Mouse (Mus musculus): ENCODE data around the gene Alb. TPM values are rescaled to one million over a fixed set of nuclear protein-coding genes. Genes with fewer than 3 reads are reported as not detected.

The Alb gene
- total and polyA plus RNA-seq, 3 experiments = not detected

- Histone ChIP-seq H3K27me3 (ENCODE audit: control insufficient read depth in 1 of 2, insufficient read depth in 2 of 2, low read length in 2 of 2) (no peaks in the 10 kb centered on the region), H3K4me3 (ENCODE audit: control insufficient read depth in 1 of 2, insufficient read depth in 1 of 2, low read depth in 2 of 2, low read length in 2 of 2) (no peak overlapping the region), H3K36me3 (ENCODE audit: control insufficient read depth in 1 of 2, insufficient read depth in 2 of 2, low read length in 2 of 2) (no peaks in the 10 kb centered on the region), H3K4me1 (ENCODE audit: control insufficient read depth in 1 of 2, insufficient read depth in 2 of 2, low read length in 2 of 2) (no peaks in the 10 kb centered on the region), H3K9ac (ENCODE audit: control insufficient read depth, low read depth, low read length, poor library complexity, severe bottlenecking) (no peak overlapping the region), H3K9me3 (replicated peaks; ENCODE audit: insufficient read depth, low read length) (no peaks in the 10 kb centered on the region), H3K27ac (ENCODE audit: control insufficient read depth, low read depth, low read length) (no peak overlapping the region), H3K79me2 (ENCODE audit: control insufficient read depth, insufficient read depth, low read length, poor library complexity) (no peaks in the 10 kb centered on the region)
- no peak for TF ChIP-seq ETS1 (IDR thresholded peaks at IDR 0.05; ENCODE audit: low read depth, low read length)
- TF ChIP-seq CHD1 (IDR thresholded peaks at IDR 0.05; ENCODE audit: low read depth, low read length) = no peak
- TF ChIP-seq MEF2A (IDR thresholded peaks at IDR 0.05; ENCODE audit: extremely low read depth, insufficient replicate concordance, low read depth, low read length, poor library complexity, severe bottlenecking) = no peak
- no peak for TF ChIP-seq TCF12 (IDR thresholded peaks at IDR 0.05; ENCODE audit: low read depth, low read length)
- no peak for DNase-seq (ENCODE audit: low read depth, low spot score)
These were observed 13.2 kb downstream of the Alb start for GRCm38 (mm10) chr5:90473902-90474301.

GRCm38 (mm10) chr5:90474369-90474768, 13.7 kb downstream of the Alb start:
- Histone ChIP-seq H3K27me3 (ENCODE audit: control insufficient read depth in 1 of 2, insufficient read depth in 2 of 2, low read length in 2 of 2) (no peaks in the 10 kb centered on the region), H3K9ac (ENCODE audit: control insufficient read depth, low read depth, low read length, poor library complexity, severe bottlenecking) (no peak overlapping the region), H3K36me3 (ENCODE audit: control insufficient read depth in 1 of 2, insufficient read depth in 2 of 2, low read length in 2 of 2) (no peaks in the 10 kb centered on the region), H3K9me3 (replicated peaks; ENCODE audit: insufficient read depth, low read length) (no peaks in the 10 kb centered on the region), H3K79me2 (ENCODE audit: control insufficient read depth, insufficient read depth, low read length, poor library complexity) (no peaks in the 10 kb centered on the region), H3K4me3 (ENCODE audit: control insufficient read depth in 1 of 2, insufficient read depth in 1 of 2, low read depth in 2 of 2, low read length in 2 of 2) (no peak overlapping the region), H3K27ac (ENCODE audit: control insufficient read depth, low read depth, low read length) (no peak overlapping the region), H3K4me1 (ENCODE audit: control insufficient read depth in 1 of 2, insufficient read depth in 2 of 2, low read length in 2 of 2) (no peaks in the 10 kb centered on the region)
- TF ChIP-seq USF2 (IDR thresholded peaks at IDR 0.05; ENCODE audit: borderline replicate concordance in 1 of 2, insufficient read depth in 1 of 2, low read depth in 1 of 2, low read length in 2 of 2) (no peak), BHLHE40 (IDR thresholded peaks at IDR 0.05; ENCODE audit: borderline replicate concordance, low read depth, low read length) (no peak), TAL1 (IDR thresholded peaks at IDR 0.05; ENCODE audit: low read length) (no peak), ZC3H11A (IDR thresholded peaks at IDR 0.05; ENCODE audit: low read depth, low read length) (no peak), ELF1 (IDR thresholded peaks at IDR 0.05; ENCODE audit: low read depth, low read length) (no peak), TBP (IDR thresholded peaks at IDR 0.05; ENCODE audit: low read depth, low read length) (no peak), POLR2AphosphoS2 (IDR thresholded peaks at IDR 0.05; ENCODE audit: low read length) (no peak), NRF1 (IDR thresholded peaks at IDR 0.05; ENCODE audit: insufficient read depth, low read depth, low read length, poor library complexity, severe bottlenecking) (no peak), ETS1 (IDR thresholded peaks at IDR 0.05; ENCODE audit: low read depth, low read length) (no peak), E2F4 (IDR thresholded peaks at IDR 0.05; ENCODE audit: borderline replicate concordance, low read depth, low read length) (no peak)
- no peak for DNase-seq (ENCODE audit: low read depth, low spot score)

- Histone ChIP-seq H3K27ac (ENCODE audit: control insufficient read depth, low read depth, low read length) (no peak overlapping the region), H3K9me3 (replicated peaks; ENCODE audit: insufficient read depth, low read length) (no peaks in the 10 kb centered on the region)
These were observed 16.0 kb downstream of the Alb start for GRCm38 (mm10) chr5:90476741-90477140.

More at GRCm38 (mm10) chr5:90476741-90477140, 16.0 kb downstream of the Alb start:
- no peak for DNase-seq (ENCODE audit: low read depth, low spot score)
- Histone ChIP-seq H3K27me3 (ENCODE audit: control insufficient read depth in 1 of 2, insufficient read depth in 2 of 2, low read length in 2 of 2) (no peaks in the 10 kb centered on the region; a peak in 1 of 4 replicates), H3K4me1 (ENCODE audit: control insufficient read depth in 1 of 2, insufficient read depth in 2 of 2, low read length in 2 of 2) (no peaks in the 10 kb centered on the region), H3K79me2 (ENCODE audit: control insufficient read depth, insufficient read depth, low read length, poor library complexity) (no peaks in the 10 kb centered on the region), H3K9ac (ENCODE audit: control insufficient read depth, low read depth, low read length, poor library complexity, severe bottlenecking) (no peak overlapping the region), H3K36me3 (ENCODE audit: control insufficient read depth in 1 of 2, insufficient read depth in 2 of 2, low read length in 2 of 2) (no peaks in the 10 kb centered on the region), H3K4me3 (ENCODE audit: control insufficient read depth in 1 of 2, insufficient read depth in 1 of 2, low read depth in 2 of 2, low read length in 2 of 2) (no peak overlapping the region)
- TF ChIP-seq CTCF (IDR thresholded peaks at IDR 0.05 in 2 of 3, conservative IDR thresholded peaks at IDR 0.05 in 1 of 3; ENCODE audit: control insufficient read depth in 1 of 3, insufficient read depth in 1 of 3, low read depth in 2 of 3, low read length in 3 of 3, poor library complexity in 1 of 3, severe bottlenecking in 1 of 3) (no peak), ZNF384 (IDR thresholded peaks at IDR 0.05; ENCODE audit: low read depth, low read length) (no peak), HCFC1 (IDR thresholded peaks at IDR 0.05; ENCODE audit: low read depth, low read length) (no peak), KAT2A (conservative IDR thresholded peaks at IDR 0.05; ENCODE audit: low read depth, low read length) (no peak)

All from MEL (cell line).